Mouse (Mus musculus) adrenal gland, adult (tissue): ENCODE data around the gene Mtfr1l.
A peak's percentile ranks its signal among the peaks of the same experiment; 100 is the strongest.

Experiments used
- DNase-seq, 2 experiments: peaks; one replicate each; pipeline ENCODE4 v3.0.0; 2022 to 2023; ENCODE audit warnings: low spot score in 1 of 2; ENCODE audit not compliant: inconsistent age in 2 of 2

Gene Mtfr1l

DNA sequence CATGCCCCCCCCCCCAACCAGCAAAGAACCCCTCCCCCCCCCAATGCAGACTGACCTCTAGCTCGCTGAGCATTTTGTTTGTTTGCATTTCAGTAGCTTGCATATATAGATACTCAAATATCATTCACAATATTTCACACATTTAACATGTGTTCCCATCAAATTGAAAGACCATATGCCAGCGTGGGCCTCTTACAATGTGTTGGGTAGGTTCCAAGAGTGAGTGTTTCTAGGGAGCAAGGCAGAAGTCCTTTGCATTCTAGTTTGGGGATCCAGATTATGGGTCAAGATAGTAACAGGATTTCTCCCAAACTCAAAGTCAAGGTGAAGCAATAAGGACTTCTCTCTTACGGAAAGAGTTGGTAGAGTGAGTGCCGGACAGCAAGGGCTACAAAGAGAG is 16.6 kb downstream of the Mtfr1l start:
- no peak for DNase-seq

DNA sequence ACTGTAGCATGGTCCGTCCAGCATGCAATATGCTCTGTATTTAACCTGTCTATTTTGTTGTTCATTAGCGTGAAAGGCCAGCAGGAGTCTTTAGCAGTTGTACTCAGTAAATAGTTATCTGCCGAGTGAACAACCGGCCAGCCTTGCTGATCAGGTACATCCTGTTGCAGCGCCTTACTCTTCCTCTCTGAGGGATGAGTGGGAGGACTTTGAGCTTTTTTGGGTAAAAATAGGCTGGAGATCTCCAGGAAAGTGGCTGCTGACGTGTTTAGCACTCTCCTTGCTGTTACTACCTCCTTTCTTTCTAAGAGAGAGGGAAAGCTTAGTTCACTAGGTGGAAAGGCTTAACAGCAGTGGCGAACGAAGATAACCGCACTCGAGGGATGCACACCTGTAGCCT is 17.5 kb downstream of the Mtfr1l start:
- peak in 1 of 2 experiments; percentile 57 for DNase-seq

DNA sequence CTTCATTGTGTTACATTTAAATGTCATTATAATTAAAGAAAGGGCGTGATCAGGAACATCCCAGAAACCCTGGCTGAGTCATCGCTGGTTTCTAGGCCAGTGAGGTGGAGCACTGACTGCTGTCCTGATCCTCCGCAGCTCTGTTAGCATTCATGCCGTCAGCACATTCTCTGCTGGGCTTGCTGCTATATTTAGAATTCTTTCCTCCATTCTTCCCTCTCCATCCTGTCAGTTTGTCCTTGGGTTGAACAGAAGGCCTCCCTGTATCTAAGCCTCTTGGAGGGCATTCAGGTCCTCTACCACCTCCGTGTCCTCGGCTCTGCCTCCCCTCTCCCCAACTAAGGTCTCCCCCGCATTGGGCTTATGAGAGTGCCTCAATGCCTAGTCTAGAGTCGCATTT is 18.2 kb downstream of the Mtfr1l start:
- peak; percentile 83 to 92 for DNase-seq

DNA sequence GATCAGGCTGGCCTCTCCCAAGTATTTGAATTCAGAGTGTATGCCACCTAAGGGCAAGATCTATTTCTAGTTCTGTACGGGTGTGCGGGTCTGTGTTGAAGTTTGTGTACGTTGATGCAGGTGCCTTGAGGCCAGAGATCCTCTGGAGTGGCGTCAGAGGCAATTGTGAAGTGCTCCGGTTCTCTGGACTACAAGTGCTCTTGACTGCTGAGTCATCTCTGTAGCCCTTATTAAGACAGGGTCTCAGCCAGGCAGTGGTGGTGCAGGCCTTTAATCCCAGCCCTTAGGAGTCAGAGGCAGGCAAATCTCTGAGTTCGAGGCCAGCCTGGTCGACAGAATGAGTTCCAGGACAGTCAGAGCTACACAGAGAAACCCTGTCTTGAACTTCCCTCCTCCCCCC is 19.6 kb downstream of the Mtfr1l start:
- peak; percentile 44 to 77 for DNase-seq

DNA sequence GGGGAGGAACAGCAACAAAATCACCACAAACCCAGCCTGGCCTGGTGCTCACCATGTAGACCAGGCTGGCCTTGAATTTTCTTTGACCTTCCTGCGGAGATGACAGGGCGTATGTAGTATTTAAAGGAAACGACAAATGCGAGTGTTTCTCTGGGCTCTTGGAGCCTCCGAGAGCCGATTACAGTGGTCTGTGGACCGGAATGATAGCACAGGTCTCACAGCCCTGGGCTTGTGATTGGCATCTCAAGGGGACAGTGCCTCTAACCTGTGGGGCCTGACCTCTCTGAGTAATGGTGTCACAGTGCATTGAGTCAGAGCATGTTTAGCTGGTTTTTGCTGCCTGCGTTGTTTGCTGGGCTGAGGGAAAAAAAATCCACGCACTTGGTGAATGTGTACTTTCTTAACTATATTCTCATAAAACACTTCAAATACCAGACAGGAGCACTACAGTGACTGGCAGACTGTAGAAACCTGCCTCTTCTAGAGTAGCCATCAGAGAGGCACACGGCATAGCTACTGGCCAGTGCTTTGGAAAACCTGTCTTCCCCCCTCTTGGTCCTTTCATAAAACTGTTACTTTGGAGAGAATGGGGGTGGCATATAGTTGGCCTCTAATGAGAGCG is 20.8 kb downstream of the Mtfr1l start:
- peak in 1 of 2 experiments; percentile 77 for DNase-seq

DNA sequence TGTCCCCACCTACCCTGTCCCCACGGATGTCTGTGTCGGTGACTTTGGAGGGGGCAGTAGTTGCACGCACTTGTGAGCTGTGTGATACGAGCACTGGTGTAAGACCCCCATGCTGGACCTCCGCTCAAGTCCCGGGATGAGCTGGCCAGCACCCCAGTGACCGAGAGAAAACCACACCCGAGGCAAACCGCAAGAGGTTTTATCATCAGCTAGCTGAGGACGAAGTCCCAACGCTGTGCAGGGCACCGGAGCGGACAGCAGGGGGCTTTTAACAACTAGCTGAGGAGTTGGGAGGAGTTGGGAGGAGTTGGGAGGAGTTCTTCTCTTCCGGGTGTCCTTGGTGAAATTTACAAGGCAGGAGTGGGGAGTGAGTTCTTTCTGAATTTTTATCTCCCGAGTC is 22.4 kb downstream of the Mtfr1l start:
- peak; percentile 86 to 91 for DNase-seq

DNA sequence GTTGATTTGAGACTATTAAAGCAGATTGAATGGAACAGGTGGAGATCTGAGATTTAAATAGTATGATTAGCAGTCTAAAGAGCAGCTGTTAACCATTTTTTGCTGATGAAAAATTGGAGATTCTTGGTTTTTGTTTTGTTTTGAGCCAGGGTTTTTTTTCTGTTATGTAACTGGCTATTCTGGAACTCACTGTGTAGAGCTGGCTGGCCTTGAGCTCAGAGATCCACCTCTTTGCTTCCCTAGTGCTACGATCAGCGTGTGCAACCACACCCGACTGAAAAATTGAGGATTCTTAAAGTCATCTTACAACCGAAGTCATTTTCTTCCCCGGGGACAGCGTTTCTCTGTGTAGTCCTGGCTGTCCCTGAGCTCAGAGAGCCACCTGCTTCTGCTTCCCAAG is 23.5 kb downstream of the Mtfr1l start:
- DNase-seq, result peak; percentile 57 to 70

DNA sequence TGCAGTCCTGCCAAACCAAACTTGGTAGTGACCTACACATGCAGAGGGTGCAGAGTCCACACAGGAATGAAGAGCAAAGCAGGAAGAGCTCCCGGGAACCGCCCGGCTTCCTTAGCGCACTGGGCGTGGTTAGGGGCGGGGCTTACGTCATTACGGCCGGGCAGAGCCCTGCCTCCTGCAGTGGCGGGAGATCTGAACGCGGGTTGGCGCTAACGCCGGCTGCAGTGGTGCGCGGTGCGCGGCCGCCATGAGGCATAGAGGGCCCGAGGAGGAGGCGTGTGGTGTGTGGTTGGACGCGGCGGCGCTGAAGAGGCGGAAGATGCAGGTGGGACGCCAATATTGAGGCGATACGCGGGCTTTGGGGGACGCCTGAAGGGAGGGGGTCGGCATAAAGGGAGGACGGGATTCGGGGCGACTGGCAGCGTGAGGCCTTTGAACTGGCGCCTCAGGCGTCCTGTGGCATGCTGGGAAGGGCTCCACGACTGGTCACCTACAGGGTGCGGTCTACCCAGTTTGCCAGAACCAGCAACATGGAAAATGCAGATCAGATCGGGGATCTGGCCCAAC is 24.3 kb downstream of the Mtfr1l start, which contains the start of gene Aunip:
Gene Aunip (plus strand): TSS at position 155 of the 567 bp plus-strand sequence.
- DNase-seq, result peak; percentile 92 to 95

DNA sequence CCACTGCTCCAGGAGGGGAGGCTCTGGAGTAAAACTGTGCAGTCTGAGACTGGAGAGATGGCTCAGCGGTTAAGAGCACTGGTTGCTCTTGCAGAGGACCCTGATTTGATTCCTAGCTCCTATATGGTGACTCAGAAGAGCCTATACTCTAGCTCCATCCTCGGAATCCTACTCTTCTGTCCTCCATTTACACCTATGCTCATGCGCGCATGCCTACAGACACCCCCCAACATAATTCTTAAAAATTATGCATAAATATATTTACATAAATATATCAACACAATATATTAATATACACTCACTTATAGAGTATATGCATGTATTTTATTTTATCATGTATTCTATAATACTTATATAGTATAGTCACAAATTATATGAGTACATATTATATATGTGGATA is 24.8 kb downstream of the Mtfr1l start:
- DNase-seq, result no peak

DNA sequence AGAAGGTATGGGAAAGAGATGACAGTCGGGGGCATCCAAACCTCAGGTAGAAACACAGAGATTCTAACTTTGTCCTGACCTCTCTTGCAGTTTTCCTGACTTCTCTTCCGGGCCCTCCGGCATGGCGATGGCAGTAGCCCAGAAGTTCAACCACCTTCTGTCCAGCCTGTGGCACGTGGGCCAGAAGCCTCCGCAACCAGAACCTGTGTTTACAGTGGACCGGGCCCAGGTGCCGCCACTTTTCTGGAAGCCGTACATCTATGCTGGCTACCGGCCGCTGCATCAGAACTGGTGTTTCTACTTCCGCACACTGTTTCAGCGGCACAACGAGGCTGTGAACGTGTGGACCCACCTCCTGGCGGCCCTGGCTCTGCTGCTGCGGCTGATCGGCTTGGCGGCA is 28.5 kb downstream of the Mtfr1l start:
- no peak for DNase-seq

DNA sequence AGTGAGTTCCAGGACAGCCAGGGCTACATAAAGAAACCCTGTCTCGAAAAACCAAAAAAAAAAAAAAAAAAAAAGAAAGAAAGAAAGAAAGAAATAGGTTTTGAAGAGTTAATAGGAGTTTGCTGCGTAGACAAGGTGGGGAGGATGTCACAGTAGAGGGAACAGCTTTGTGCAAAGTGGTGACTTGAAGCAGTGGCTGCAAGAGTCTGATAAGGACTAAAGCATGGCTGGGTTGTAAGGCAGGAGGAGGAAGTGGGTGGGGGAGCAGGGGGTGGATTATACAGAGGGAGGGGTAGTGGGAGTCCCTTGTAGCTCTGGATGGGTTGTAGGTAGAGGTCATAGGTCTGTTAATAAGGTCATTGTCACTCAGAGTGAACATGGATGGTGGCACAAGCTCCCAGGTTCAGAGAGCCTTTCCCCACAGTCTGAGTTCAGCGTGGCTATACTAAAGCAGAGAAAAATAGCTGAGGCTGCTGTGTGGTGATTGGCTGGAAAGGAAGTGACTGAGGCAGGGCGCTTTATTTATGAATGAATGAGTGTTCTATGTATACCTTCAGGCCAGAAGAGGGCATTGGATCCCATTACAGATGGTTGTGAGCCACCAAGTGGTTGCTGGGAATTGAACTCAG is 29.1 kb downstream of the Mtfr1l start:
- DNase-seq, result no peak

DNA sequence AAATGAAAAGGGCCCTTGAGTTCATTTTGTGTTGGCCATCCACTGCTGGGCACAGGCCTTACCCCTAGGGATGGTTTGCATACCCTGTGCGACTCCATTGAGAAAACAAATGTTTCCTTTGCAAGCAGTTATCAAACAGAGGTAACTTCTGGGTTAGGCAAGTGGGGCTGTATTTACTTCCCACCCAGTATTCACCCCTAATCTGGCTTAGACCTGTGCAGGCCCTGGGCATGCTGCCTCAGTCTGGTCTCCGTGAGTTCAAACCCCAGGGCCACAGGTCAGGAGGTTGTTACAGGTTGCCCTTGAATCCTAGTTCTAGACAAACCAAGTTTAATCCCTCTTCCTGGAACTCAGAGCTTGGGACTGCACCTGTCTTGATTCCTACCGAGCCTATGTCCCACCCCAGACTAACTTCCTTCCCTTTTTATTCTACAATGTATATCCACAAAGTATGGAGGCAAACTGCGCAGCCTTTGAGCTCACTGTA is 29.8 kb downstream of the Mtfr1l start:
- no peak for DNase-seq

DNA sequence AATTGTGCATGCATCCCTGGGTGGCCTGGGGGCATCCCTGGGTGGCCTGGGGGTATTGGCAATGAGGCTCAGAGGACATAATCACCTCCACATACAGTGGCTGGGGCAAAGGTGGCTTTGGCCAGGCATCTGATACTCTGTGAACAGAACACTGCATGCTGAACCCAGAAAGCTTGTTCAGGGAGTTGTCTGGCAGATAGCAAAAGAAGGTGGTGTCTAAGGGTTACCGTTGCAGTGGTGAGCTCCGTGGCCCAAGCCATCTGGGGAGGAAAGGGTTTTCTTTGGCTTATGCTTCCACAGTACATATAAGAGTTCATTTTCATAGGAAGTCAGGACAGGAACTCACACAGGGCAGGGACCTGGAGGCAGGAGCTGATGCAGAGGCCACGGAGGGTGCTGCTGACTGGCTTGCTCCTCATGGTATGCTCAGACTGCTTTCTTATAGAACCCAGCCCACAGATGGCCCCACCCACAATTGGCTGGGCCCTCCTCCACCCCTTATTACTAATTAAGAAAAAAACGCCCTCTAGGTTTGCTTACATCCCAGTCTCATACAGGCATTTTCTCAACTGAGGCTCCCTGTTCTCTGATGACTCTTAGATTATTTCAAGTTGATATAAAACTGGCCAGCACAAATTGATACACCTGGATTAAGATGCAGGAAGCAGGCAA is 31.4 kb downstream of the Mtfr1l start:
- no peak for DNase-seq

DNA sequence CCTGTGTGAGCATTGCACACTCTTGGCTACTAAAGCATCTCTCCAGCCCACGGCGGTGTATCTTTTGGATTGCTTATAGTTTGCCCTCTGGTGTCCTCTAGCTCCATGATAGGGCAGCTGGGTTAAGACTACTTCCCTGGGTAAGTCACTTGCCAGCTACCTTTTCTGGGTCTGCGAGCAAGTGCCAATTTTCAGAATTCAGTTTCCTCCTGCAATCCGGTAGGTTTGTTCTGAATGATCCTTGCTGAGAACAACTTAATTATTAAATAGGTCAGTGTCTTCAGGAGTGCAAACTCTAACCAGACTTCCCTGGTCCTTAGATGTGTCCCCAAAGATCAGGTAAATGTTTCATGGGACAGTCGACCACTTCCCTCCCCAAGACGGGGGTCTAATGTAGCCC is 34.1 kb downstream of the Mtfr1l start:
- DNase-seq, result no peak

DNA sequence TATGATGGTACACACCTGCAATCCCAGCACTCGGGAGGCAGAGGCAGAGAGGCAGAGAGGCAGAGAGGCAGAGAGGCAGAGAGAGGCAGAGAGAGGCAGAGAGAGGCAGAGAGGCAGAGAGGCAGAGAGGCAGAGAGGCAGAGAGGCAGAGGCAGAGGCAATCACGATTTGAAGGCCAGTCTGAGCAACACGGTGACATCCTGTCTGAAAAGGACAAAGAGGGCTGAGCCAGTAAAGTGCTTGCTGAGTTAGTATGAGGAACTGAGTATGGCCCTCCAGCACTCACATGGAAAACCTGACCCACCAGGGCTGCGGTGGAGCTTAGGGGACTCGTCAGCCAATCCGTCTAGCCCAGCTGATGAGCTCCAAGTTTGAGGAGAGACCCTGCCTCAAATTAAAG is 36.2 kb downstream of the Mtfr1l start:
- DNase-seq, result peak in 1 of 2 experiments; percentile 68

DNA sequence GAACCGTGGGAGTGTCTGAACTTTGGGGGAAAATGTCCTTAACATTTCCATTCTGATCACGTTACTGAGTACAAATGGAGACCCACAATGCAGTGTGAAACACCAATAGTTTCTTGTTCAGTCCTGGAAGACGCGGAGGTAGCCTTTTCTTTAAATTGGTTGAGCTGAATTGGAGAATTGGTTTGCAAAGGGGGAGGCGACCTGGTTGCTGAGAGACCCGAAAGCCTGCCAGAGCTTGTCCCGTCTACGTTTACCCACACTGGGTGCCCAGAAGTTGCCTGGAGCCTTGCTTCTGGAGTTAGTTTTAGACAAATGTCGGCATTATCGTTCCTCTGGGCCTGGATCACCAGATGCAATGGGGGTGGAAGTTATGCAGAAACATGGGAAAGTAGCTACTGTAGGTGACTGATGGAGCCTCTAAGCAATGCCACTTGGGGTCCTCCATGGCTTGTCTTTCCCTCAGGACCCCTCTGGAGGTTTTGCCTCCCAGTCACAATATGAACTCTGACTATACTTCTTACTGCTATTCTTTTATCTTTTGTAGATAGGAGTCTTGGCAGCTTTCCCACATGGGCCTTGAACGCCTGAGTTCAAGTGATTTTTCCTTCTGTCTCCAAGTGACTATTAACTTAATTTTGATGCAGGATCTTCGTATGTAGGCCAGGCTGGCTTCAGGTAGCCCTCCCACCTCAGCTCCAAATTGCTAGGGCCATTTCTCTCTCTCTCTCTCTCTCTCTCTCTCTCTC is 37.0 kb downstream of the Mtfr1l start:
- DNase-seq, result peak; percentile 69 to 90

DNA sequence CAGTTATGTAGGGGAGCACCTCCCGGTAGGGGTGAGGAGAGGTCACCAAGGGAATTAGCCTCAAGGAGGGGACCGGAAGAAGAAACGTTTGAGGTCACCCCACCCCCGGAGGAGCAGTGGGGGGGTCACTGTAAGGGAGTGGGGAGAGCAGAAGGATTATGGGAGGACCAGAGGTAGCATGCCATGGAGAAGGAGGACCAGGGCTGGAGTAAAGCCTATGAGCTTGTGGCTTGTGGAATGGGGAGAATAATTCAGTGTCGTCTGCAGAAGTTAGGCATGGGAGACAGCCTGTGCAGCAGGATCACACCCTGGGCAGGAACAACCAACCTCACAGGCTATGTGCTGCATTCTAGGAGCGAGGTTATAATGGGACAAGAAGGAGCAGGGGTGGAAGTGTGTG is 38.0 kb downstream of the Mtfr1l start:
- no peak for DNase-seq

DNA sequence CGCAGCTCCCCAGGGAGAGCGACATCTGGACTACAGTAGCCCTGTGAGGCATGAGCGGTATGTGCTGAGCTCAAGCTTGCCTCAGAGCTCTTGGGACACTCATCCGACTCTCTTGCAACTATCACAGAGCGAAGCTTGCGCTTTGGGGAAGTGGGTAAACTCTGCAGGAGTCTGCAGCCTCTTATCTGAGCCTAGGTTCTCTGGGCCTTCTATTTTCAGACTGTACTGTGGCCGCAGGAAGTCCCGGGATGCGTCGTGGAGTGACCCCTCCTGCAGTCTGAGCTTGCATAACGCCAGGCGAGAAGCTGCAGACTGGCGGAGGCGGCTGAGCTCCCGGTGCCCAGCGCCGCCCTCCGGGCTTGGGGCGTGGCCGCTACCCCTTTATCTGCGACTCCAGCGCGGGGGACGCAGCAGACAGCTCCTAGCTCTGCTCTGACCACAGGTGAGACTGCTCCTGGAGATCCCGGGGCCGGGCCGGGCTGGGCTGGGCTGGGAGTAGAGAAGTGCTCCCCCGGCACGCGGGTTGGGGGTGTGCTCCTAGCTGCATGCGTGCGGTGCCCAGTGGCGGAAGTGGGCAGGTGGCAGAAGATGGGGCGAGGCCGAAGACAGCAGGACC is 38.5 kb downstream of the Mtfr1l start, which contains the start of gene Paqr7:
Gene Paqr7 (plus strand): TSS at position 103 of the 616 bp plus-strand sequence.
- peak; percentile 93 to 96 for DNase-seq

DNA sequence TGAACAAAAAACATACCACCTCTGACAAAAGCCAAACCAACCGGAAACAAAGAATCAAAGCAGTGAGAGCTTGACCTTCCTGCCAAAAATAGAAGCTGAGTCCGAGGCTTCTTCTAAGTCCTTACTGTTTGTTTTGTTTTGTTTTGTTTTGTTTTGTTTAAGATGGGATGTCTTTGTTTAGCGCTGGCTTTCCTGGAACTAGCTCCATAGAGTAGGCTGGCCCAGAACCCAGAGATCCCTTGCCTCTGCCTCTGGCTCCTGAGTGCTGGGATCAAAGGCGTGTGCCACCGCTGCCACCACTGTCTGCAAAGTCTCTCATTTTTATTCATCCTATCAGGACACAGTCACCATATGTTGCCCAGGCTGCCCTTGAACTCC is 39.7 kb downstream of the Mtfr1l start:
- no peak for DNase-seq

DNA sequence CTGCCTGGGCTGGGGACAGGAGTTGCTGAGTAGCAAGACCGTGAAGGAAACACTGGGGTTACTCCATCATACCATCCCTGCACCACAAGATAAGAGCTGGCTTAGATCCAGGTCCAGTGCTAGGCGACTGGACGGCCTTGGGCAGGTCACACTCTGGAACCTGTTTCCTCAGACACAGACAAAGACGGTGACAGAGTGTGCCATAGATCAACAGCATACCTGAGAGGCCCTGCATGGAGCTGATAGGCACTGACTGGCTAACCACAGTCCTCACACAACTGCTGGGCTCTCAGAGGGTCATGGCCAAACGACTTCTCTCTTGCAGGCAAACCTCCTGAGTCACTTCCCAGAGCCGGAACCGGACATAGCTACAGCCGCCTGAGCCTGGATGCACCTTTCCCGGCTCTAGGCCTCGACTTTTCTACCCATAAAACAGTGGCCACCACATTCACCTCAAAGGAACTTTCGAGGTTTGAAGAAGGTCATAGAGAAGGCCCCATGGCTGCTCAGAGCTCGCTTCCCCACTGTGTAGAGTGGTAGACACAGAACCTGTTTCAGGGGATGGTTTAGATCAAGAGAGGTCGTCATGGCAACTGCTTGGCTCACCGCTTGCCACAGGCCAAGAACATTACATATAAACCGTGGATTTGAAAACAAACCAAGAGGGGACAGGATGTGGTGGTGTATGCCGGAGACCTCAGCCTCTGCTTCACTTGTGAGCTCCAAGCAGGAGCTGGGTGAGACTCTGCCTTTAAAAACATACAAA is 40.2 kb downstream of the Mtfr1l start:
- DNase-seq, result peak; percentile 79 to 89
